Mouse (Mus musculus) small intestine, adult 2 months (tissue): ENCODE results near the gene Git2. TPM values are rescaled to one million over a fixed set of nuclear protein-coding genes. Genes with fewer than 3 reads are reported as not detected.

Source experiments
- H3K27ac ChIP-seq: fragments of 200-500 bp; 2 replicates; pipeline ENCODE4 v1.5.1; 2012; ENCODE audit warnings: low read depth, low read length, control low read depth, inconsistent platforms; ENCODE audit not compliant: insufficient read depth
- H3K27me3 ChIP-seq: fragments of 200-500 bp; 2 replicates; pipeline ENCODE4 v1.6.1; 2012; ENCODE audit warnings: mild to moderate bottlenecking, moderate library complexity, low read length, inconsistent platforms; ENCODE audit not compliant: control insufficient read depth, insufficient read depth
- H3K36me3 ChIP-seq: fragments of 200-500 bp; 2 replicates; pipeline ENCODE4 v1.6.1; 2012; ENCODE audit warnings: mild to moderate bottlenecking, low read length, control low read depth, inconsistent platforms; ENCODE audit not compliant: control insufficient read depth, insufficient read depth
- H3K4me1 ChIP-seq: fragments of 200-500 bp; 2 replicates; pipeline ENCODE4 v1.6.1; 2012; ENCODE audit warnings: low read length, inconsistent platforms, mixed read lengths; ENCODE audit not compliant: control insufficient read depth, insufficient read depth, insufficient read length
- H3K4me3 ChIP-seq: fragments of 200-500 bp; 2 replicates; pipeline ENCODE4 v1.5.1; 2012; ENCODE audit warnings: low read depth, mild to moderate bottlenecking, control low read depth, inconsistent platforms, low read length, moderate library complexity
- CTCF ChIP-seq: fragments of 200-500 bp; IDR thresholded peaks from 2 replicates; pipeline ENCODE4 v1.5.1; 2012; ENCODE audit warnings: low read depth, mild to moderate bottlenecking, control low read depth, inconsistent platforms, low read length, moderate library complexity, mixed read lengths; ENCODE audit not compliant: insufficient replicate concordance, insufficient read length; ENCODE audit errors: extremely low read depth
- POLR2A ChIP-seq: fragments of 200-500 bp; IDR thresholded peaks from 2 replicates; pipeline ENCODE4 v1.6.1; 2012; ENCODE audit warnings: low read depth, mild to moderate bottlenecking, control low read depth, inconsistent platforms, low read length, moderate library complexity
- WGBS: fragments of 180-500 bp; shearing (Covaris S2); methylation state at CpG from one replicate; pipeline ENCODE4 v1.1.7; 2018; 5-methylcytosine and 5-hydroxymethylcytosine counted together
- polyA plus RNA-seq: library from polyadenylated mRNA; depleted of rRNA; stranded (reverse); fragments of >200 nt; gene quantifications from 2 replicates; pipeline ENCODE4 v1.2.3, GENCODE M21; 2012

The Git2 gene
- polyA plus RNA-seq, 1 experiment, result 25.1 TPM

- Histone ChIP-seq H3K4me1 (no peaks in the 10 kb centered on the region; the same call in 1 of the 2 replicates), H3K27me3 (no peaks in the 10 kb centered on the region), H3K27ac (no peak overlapping the region), H3K4me3 (no peak overlapping the region), H3K36me3 (peaks cover 74% of the 10 kb centered on the region)
- TF ChIP-seq POLR2A (no peak), CTCF (no peak)
- WGBS, result 80% methylated on average over 21 of the region's 21 CpGs
Measured at GRCm38 (mm10) chr5:114737090-114737887, 38.0 kb downstream of the Git2 start.

- WGBS, result 92% methylated on average over 15 of the region's 15 CpGs
- TF ChIP-seq POLR2A (no peak), CTCF (no peak)
- Histone ChIP-seq H3K27ac (no peak overlapping the region), H3K36me3 (peaks cover 72% of the 10 kb centered on the region), H3K4me3 (no peak overlapping the region), H3K27me3 (no peaks in the 10 kb centered on the region), H3K4me1 (no peaks in the 10 kb centered on the region)
Measured at GRCm38 (mm10) chr5:114733606-114734005, 41.7 kb downstream of the Git2 start.

- TF ChIP-seq POLR2A, result no peak
- no peak for TF ChIP-seq CTCF
- no peak overlapping the region for H3K4me3 ChIP-seq
- H3K4me1 ChIP-seq, result no peaks in the 10 kb centered on the region
- no peak overlapping the region for H3K27ac ChIP-seq
- peaks cover 72% of the 10 kb centered on the region for H3K36me3 ChIP-seq
- WGBS, result 90% methylated on average over 15 of the region's 15 CpGs
- no peaks in the 10 kb centered on the region for H3K27me3 ChIP-seq
Measured at GRCm38 (mm10) chr5:114731969-114732368, 43.3 kb downstream of the Git2 start.

GRCm38 (mm10) chr5:114731498-114731897, 43.8 kb downstream of the Git2 start:
- TF ChIP-seq CTCF (peak; percentile 14; the same call in 1 of the 2 replicates), POLR2A (no peak)
- Histone ChIP-seq H3K27me3 (no peaks in the 10 kb centered on the region), H3K4me1 (no peaks in the 10 kb centered on the region), H3K4me3 (no peak overlapping the region), H3K27ac (no peak overlapping the region), H3K36me3 (peaks cover 67% of the 10 kb centered on the region)
- 71% methylated on average over 6 of the region's 6 CpGs for WGBS

GRCm38 (mm10) chr5:114730129-114730528, 45.2 kb downstream of the Git2 start:
- no peak for TF ChIP-seq CTCF
- no peak for TF ChIP-seq POLR2A
- Histone ChIP-seq H3K4me3 (no peak overlapping the region), H3K27ac (no peak overlapping the region), H3K4me1 (no peaks in the 10 kb centered on the region), H3K27me3 (no peaks in the 10 kb centered on the region), H3K36me3 (peaks cover 59% of the 10 kb centered on the region)
- 85% methylated on average over 10 of the region's 10 CpGs for WGBS

- Histone ChIP-seq H3K36me3 (peaks cover 48% of the 10 kb centered on the region), H3K4me3 (no peak overlapping the region), H3K27ac (no peak overlapping the region), H3K27me3 (no peaks in the 10 kb centered on the region), H3K4me1 (no peaks in the 10 kb centered on the region)
- 81% methylated on average over 10 of the region's 10 CpGs for WGBS
- TF ChIP-seq POLR2A (no peak), CTCF (no peak)
Measured at GRCm38 (mm10) chr5:114728160-114728559, 47.2 kb downstream of the Git2 start.

- Histone ChIP-seq H3K27me3 (no peaks in the 10 kb centered on the region), H3K27ac (no peak overlapping the region), H3K4me1 (peaks cover 11% of the 10 kb centered on the region), H3K4me3 (no peak overlapping the region), H3K36me3 (peaks cover 11% of the 10 kb centered on the region)
- TF ChIP-seq POLR2A (no peak), CTCF (no peak)
- WGBS, result 94% methylated on average over 13 of the region's 13 CpGs
Measured at GRCm38 (mm10) chr5:114722846-114723245, 52.5 kb downstream of the Git2 start.
